Mouse (Mus musculus) cortical plate, adult 2 months (tissue): ENCODE measurements at regions not wholly inside any gene's neighbourhood (a gene's known extent, or its start where the extent isn't known, plus 50 kb on each side); places are given as distances from the start of the nearest gene placed in this dataset.

Experiments used
- CTCF ChIP-seq: fragments of 200-500 bp; IDR thresholded peaks from 2 replicates; pipeline ENCODE4 v1.5.1; 2011; ENCODE audit warnings: mild to moderate bottlenecking, control low read depth, low read length; ENCODE audit not compliant: insufficient read depth; ENCODE audit errors: extremely low read depth
- POLR2A ChIP-seq: fragments of 200-500 bp; IDR thresholded peaks from 2 replicates; pipeline ENCODE4 v1.6.1; 2011; ENCODE audit warnings: mild to moderate bottlenecking, low read length, control low read depth; ENCODE audit not compliant: insufficient read depth; ENCODE audit errors: extremely low read depth

DNA sequence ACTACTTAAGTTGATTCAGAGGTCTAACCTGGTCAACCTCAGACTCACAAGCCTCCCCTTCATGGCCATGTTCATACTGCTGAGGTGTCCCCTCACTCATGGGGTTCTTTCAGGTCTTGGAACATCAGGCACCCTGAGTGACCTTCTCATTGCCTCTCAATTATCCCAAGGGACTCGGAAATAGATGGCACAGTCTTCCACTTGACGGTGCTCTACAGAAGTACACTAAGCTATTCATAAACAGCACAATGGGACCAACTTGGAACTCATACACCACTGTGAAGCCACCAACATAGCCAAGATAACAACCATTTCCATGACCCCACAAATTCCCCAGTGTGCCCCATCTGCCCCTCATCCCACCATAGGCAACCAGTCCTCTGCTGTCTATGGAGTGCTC is 118.4 kb downstream of the Srek1 start:
- TF ChIP-seq CTCF (no peak), POLR2A (no peak)
